Mouse (Mus musculus) thymus, adult 18-20 months (tissue): ENCODE measurements around the gene Gpc6.
"Not testable (repeated sequence)": the region's sequence is repeated elsewhere in the genome, so short reads cannot be mapped to it uniquely, and the experiment has no call there.

Experiments
- DNase-seq, 2 experiments: peaks; one replicate each; pipeline ENCODE4 v3.0.0; 2022; ENCODE audit warnings: mixed read lengths in 2 of 2

Gene Gpc6

GRCm38 (mm10) chr14:117383188-117383587, 458.1 kb downstream of the Gpc6 start:
- no peak for DNase-seq

GRCm38 (mm10) chr14:117384096-117384770, 459.1 kb downstream of the Gpc6 start:
- DNase-seq: no peak

GRCm38 (mm10) chr14:117385731-117386270, 460.7 kb downstream of the Gpc6 start:
- no peak for DNase-seq

DNA sequence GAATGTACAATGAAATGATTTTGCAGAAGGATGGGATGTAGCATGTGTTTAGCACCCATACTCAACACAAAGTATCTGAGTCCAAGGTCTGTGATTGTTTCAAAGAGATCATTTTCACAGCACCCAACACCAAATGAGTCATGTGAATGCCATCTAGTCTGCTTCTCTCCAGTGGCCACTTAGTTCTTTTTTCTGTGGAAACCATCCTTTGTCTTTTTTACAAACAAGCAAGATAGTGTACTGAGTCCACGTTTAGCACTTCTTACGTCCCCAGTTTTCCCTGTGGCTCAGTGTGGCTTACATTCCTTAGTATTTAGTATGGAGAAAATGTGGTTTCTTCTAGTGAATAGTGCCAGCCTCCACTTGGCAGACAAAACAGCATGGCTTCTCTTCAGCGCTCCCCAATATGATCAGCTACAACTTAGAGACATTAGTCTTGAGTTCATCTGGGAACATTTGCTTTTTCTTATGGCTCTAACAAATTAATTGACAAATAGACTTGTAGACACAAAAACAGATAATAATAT, 465.7 kb downstream of the Gpc6 start:
- no peak for DNase-seq

DNA sequence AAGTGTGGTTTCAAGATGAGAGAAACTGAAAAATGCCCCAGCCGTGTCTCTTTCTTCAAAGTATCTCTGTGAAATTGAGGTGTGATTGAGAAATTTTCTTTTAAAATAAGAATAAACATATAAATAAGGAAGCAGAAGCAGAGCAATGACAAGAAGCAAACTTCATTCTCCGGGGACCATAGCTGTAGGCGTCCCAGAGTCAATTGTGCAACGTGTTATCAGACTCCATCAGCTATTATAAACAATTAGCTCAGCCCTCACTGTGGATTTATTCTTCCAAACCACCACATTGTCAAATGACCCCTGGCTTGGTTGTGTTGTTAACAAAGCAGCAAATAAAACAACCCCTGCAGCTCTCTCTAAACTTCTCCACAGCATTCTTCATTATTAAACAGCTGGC, 466.3 kb downstream of the Gpc6 start:
- DNase-seq: no peak

DNA sequence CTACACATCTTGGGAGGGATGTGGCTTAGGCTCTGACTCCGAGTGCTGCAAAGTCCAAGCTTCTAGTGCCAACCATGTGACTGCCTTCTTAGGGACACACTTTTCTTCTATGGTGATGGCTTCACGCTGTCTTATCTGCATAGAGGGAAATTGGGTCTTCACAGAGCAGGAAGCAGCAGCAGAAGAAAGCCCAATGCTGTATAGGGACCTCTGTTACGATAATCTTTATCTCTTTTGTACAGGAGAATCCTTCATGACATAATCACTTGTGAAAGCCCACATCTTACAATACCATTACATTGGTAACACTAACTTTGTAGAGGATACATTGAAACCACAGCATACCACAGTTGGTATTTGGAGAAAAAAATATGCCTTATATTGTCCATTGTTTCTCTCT, 472.1 kb downstream of the Gpc6 start:
- DNase-seq: no peak

- DNase-seq: no peak
Measured at GRCm38 (mm10) chr14:117407824-117408524, 482.9 kb downstream of the Gpc6 start.

DNA sequence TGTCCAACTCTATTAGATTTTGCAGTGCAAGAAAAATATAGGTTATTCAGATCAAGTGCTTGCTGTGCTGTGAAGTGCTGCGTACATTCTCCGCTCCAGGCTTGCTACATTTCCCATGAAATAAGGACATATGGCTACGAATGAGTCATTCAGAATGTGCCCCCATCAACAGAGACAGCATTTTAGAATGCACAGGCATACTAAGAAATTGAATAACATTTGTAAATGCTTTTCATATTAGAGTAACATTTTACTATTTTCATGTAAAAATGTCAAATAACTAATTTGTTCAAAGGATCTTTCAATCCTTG, 483.4 kb downstream of the Gpc6 start:
- DNase-seq: no peak

DNA sequence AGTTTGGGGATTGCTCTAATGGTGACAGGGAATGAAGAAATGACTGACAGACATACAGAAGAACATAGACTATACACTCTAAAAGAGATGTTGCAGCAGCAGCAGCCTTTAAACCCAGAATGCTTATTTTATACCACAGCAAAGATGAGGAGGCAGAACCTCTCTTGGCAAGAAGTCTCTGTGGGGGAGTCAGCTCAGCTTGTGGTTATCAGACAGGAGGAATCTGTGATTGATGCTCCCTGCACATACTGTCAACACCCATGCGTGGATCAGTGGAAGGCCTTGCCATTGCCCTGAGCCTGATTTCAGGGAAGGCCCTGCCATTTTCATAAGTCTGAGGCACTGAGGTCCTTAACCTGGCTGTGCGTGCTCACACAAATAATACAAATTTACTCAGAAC, 484.7 kb downstream of the Gpc6 start:
- DNase-seq: no peak

- DNase-seq: no peak
Measured at GRCm38 (mm10) chr14:117410511-117410910, 485.4 kb downstream of the Gpc6 start.

GRCm38 (mm10) chr14:117415045-117415444, 489.9 kb downstream of the Gpc6 start:
- DNase-seq: no peak

DNA sequence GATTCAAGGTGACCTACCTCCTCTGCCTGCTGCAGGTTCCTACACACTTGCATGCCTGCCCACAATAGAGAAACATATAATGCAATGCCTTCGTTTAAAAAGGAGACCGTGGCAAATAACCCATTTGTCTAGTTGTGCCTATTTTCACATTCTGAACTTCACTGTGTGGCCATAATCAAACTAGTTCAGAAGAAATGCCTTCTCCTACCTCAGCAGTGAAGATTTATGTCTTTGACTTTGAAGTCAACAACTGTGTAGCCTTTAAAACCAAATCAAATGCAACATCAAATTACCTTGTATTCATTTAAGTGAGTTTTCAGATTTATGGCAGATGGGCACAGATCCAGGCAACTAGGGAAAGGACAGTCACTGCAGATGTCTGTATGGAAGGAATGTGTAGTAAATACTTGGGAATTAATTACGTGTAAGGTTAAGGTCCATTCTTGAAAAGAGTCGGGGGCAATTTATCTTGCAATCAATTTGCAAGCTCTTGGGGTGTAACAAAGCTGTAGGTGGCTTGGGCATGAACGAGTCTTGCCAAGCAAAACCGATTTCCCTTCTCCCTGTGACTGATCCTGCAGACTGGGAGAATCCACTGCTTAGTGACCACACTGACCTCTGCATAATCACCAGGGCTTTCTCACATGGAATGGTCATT, 494.6 kb downstream of the Gpc6 start:
- no peak for DNase-seq

DNA sequence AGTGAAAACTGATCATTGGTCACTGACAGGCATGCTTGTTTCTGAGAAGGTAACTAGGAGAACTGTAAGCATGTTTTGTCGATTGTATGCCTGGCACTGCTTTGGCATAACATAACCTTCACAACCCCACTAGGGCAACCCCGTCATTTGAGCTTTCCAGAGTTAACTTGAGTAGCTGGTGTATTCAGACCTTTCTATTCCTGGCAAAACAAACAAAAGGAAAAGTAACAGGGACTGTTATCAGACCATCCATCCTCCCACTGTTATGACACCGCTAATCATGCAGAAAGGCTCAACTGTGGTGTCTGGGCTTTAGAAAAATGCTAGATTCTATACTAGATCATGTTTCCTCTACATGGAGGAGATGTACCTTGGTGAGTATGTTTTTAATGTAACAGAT, 496.1 kb downstream of the Gpc6 start:
- no peak for DNase-seq

GRCm38 (mm10) chr14:117426116-117426515, 501.0 kb downstream of the Gpc6 start:
- DNase-seq: no peak

- DNase-seq: no peak
Measured at GRCm38 (mm10) chr14:117427776-117428175, 502.7 kb downstream of the Gpc6 start.

DNA sequence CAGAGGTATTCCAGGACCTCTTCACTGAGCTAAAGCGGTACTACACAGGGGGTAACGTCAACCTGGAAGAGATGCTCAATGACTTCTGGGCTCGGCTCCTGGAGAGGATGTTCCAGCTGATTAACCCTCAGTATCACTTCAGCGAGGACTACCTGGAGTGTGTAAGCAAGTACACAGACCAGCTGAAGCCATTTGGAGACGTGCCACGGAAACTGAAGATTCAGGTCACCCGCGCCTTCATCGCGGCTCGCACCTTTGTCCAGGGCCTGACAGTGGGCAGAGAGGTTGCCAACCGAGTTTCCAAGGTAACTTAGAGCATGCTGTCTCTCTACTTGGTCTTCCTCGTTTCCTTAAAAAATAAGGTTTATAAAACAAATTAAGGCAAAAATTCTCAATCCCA, 510.6 kb downstream of the Gpc6 start:
- DNase-seq: no peak

- DNase-seq: not testable (repeated sequence)
Measured at GRCm38 (mm10) chr14:117446675-117447231, 521.6 kb downstream of the Gpc6 start.

GRCm38 (mm10) chr14:117451391-117451991, 526.4 kb downstream of the Gpc6 start:
- DNase-seq: no peak

DNA sequence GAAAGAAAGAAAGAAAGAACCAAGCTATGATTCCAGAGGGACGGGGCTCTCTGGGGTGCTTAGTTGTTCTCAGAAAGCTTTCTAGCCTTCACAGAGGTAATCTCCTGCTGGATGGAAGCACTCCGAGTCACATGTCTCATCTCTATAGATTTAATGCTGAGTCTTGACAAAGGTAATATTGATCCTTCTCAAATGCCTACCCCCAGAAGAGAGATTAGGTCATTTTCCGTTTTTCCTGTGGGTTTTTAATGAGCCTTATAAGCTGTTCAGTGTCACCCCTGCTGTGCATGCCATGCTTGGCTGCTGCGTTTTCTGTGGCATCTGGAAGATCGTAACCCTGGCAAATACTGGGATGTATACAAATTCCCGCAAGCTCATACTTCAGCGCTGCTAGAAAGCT, 527.0 kb downstream of the Gpc6 start:
- no peak for DNase-seq

DNA sequence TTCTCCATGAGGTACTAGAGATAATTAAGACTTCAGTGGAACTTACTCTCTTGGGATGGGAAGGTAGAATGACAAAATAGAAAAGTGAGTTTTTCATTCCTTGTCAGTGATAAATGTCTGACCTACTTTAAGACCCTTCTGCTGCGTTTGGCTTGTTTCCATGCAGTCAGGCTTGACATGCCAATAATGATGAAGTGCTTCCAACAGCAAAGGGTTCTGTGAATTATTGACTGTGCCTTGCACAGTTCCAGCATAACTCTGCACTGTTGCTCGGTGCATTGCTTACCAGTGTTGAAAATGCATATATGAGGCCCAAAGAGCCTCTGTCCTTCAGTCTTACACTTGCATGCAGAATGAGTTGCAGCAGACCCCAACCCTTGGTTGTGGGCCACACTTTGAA, 548.3 kb downstream of the Gpc6 start:
- no peak for DNase-seq

GRCm38 (mm10) chr14:117478879-117479278, 553.8 kb downstream of the Gpc6 start:
- DNase-seq: no peak

- no peak for DNase-seq
Measured at GRCm38 (mm10) chr14:117487161-117487754, 562.1 kb downstream of the Gpc6 start.

DNA sequence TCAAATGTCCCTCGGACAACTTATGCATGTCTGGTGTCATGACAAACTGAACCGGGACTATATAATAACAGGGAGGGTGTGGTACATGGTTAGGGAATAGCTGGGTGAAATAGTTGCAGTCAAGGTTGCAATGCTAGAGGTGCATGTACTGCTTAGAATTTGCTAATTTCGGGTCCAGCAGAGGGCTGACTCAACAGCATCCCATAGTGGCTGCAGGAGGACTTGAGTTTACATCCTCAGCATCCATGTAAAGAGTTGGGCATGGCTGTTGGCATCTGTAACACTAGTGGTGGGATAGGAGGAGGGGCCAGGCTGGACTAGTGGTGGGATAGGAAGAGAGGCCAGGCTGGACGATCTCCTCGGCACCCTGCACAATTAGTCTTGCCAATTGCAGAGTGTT, 565.4 kb downstream of the Gpc6 start:
- no peak for DNase-seq
